Mouse (Mus musculus) embryonic fibroblast, embryonic 13.5 days (primary cell): ENCODE data around the gene Msh5. TPM values are rescaled to one million over a fixed set of nuclear protein-coding genes. Genes with fewer than 3 reads are reported as not detected.
"Not testable (repeated sequence)": the region's sequence is repeated elsewhere in the genome, so short reads cannot be mapped to it uniquely, and the experiment has no call there.

ENCODE experiments used
- H3K27ac ChIP-seq: 2 replicates; pipeline ENCODE4 v1.5.1; 2012; ENCODE audit warnings: low read length, control low read depth, inconsistent platforms; ENCODE audit not compliant: insufficient read depth
- H3K4me1 ChIP-seq: 2 replicates; pipeline ENCODE4 v1.6.1; 2011; ENCODE audit warnings: low read length; ENCODE audit not compliant: control insufficient read depth, insufficient read depth
- H3K4me3 ChIP-seq: 2 replicates; pipeline ENCODE4 v1.5.1; 2011; ENCODE audit warnings: mild to moderate bottlenecking, control low read depth, low read length; ENCODE audit not compliant: insufficient read depth
- CTCF ChIP-seq: IDR thresholded peaks from 2 replicates; pipeline ENCODE4 v1.5.1; 2011; ENCODE audit warnings: mild to moderate bottlenecking, control low read depth, low read length, moderate library complexity, borderline replicate concordance; ENCODE audit not compliant: insufficient read depth
- POLR2A ChIP-seq: IDR thresholded peaks from 2 replicates; pipeline ENCODE4 v1.6.1; 2011; ENCODE audit warnings: low read depth, mild to moderate bottlenecking, control low read depth, low read length, moderate library complexity
- polyA plus RNA-seq: library from polyadenylated mRNA; stranded (reverse); fragments of >200 nt; gene quantifications from 2 replicates; pipeline ENCODE4 v1.2.4, GENCODE M21; 2011; ENCODE audit warnings: low read depth; ENCODE audit not compliant: missing spikeins, insufficient read length

The Msh5 gene
- polyA plus RNA-seq, 1 experiment = 2.8 TPM

GRCm38 (mm10) chr17:35016791-35017705 lies 29.5 kb downstream of the Msh5 start:
- TF ChIP-seq POLR2A (no peak), CTCF (no peak)

GRCm38 (mm10) chr17:35016376-35016775 lies 30.2 kb downstream of the Msh5 start, which contains the start of gene Vwa7:
Vwa7 (plus strand) TSS chr17:35016579.
- H3K4me3 ChIP-seq = no peak within 1 kb of the TSS
- no peak for TF ChIP-seq CTCF
- no peak for TF ChIP-seq POLR2A
- H3K27ac ChIP-seq = no peak within 1 kb of the TSS
- no peaks in the 10 kb centered on the region for H3K4me1 ChIP-seq

More at GRCm38 (mm10) chr17:35016791-35017705, 29.5 kb downstream of the Msh5 start:
- no peak overlapping the region for H3K27ac ChIP-seq
- H3K4me3 ChIP-seq = no peak overlapping the region
- no peaks in the 10 kb centered on the region for H3K4me1 ChIP-seq

- no peak overlapping the region for H3K27ac ChIP-seq
- TF ChIP-seq CTCF = no peak
- no peak for TF ChIP-seq POLR2A
- H3K4me3 ChIP-seq = no peak overlapping the region
- H3K4me1 ChIP-seq = no peaks in the 10 kb centered on the region
Measured at GRCm38 (mm10) chr17:35015296-35015695, 31.2 kb downstream of the Msh5 start.

GRCm38 (mm10) chr17:35013221-35013620 lies 33.3 kb downstream of the Msh5 start:
- H3K27ac ChIP-seq = no peak overlapping the region
- no peaks in the 10 kb centered on the region for H3K4me1 ChIP-seq
- TF ChIP-seq CTCF = no peak
- no peak for TF ChIP-seq POLR2A
- H3K4me3 ChIP-seq = no peak overlapping the region

GRCm38 (mm10) chr17:35012430-35012829 lies 34.1 kb downstream of the Msh5 start:
- no peak overlapping the region for H3K27ac ChIP-seq
- no peaks in the 10 kb centered on the region for H3K4me1 ChIP-seq
- TF ChIP-seq POLR2A (no peak), CTCF (no peak)
- no peak overlapping the region for H3K4me3 ChIP-seq

- H3K27ac ChIP-seq = no peak overlapping the region
- H3K4me1 ChIP-seq = no peaks in the 10 kb centered on the region
- TF ChIP-seq POLR2A (no peak), CTCF (no peak)
- H3K4me3 ChIP-seq = no peak overlapping the region
Measured at GRCm38 (mm10) chr17:35011440-35011839, 35.1 kb downstream of the Msh5 start.

GRCm38 (mm10) chr17:35009586-35009985 lies 37.0 kb downstream of the Msh5 start:
- no peaks in the 10 kb centered on the region for H3K4me1 ChIP-seq
- TF ChIP-seq CTCF = no peak
- TF ChIP-seq POLR2A = no peak
- no peak overlapping the region for H3K4me3 ChIP-seq

GRCm38 (mm10) chr17:35007387-35007991 lies 39.1 kb downstream of the Msh5 start:
- no peak overlapping the region for H3K4me3 ChIP-seq
- TF ChIP-seq CTCF (no peak), POLR2A (no peak)
- no peak overlapping the region for H3K27ac ChIP-seq
- no peaks in the 10 kb centered on the region; the same call in 1 of the 2 replicates for H3K4me1 ChIP-seq

More at GRCm38 (mm10) chr17:35009586-35009985, 37.0 kb downstream of the Msh5 start:
- H3K27ac ChIP-seq = no peak overlapping the region

GRCm38 (mm10) chr17:35005902-35006301 lies 40.6 kb downstream of the Msh5 start:
- H3K4me1 ChIP-seq, H3K27ac ChIP-seq, H3K4me3 ChIP-seq: not testable (repeated sequence)

GRCm38 (mm10) chr17:35005158-35005557 lies 41.4 kb downstream of the Msh5 start:
- Histone ChIP-seq H3K4me1 (no peaks in the 10 kb centered on the region; the same call in 1 of the 2 replicates), H3K4me3 (no peak overlapping the region), H3K27ac (no peak overlapping the region)
- TF ChIP-seq CTCF = no peak
- TF ChIP-seq POLR2A = no peak
